In genomic region chr6:121560852-121561251, GRCm38 (mm10) we compare ENCODE assay signal across 7 mouse cellular contexts.
A peak's percentile ranks its signal among the peaks of the same experiment; 100 is the strongest.
DNase-seq lines count a peak whose midpoint lies in the region.

No protein-coding gene starts in this region.

- peak; percentile 49 for DNase-seq in A20 (ENCODE audit: low read depth, low spot score)
- DNase-seq in ES-CJ7 (ENCODE audit: low read depth, low spot score): peak; percentile 78
- DNase-seq in cerebellum, adult 18-20 months: peak; percentile 20 to 46
- DNase-seq in frontal cortex, adult 2 months (ENCODE audit: extremely low spot score in 1 of 2, low spot score in 1 of 2): peak; percentile 25 to 80
- peak; percentile 16 to 80 for DNase-seq in layer of hippocampus, adult 18-20 months (ENCODE audit: low spot score in 2 of 2)
- DNase-seq in lung, postnatal 36 days: peak; percentile 57
- DNase-seq in telencephalon, adult 2 months (ENCODE audit: low read depth, low spot score): peak; percentile 50

Comparison
In these comparisons a context has a peak if more than half of its experiments do, and no peak if none do; other contexts are left out.
1. Peak in every context shown above with its lines: DNase-seq.